Mouse (Mus musculus) stomach, postnatal 0 days (tissue): ENCODE data around the gene Ccdc173.

Source experiments
- CTCF ChIP-seq: IDR thresholded peaks from 2 replicates; pipeline ENCODE4 v1.5.1; 2016; ENCODE audit warnings: antibody characterized with exemption, low read depth, mild to moderate bottlenecking, moderate library complexity
- EP300 ChIP-seq: optimal IDR thresholded peaks from 2 replicates; pipeline ENCODE3; 2016; ENCODE audit warnings: antibody characterized with exemption

- TF ChIP-seq CTCF (no peak), EP300 (no peak)
Measured at GRCm38 (mm10) chr2:69829680-69830079, 40.3 kb upstream of the Ccdc173 start.
